Mouse (Mus musculus) stomach, embryonic 16.5 days (tissue): Measurements from ENCODE around the gene Gm9125. TPM values are rescaled to one million over a fixed set of nuclear protein-coding genes. Genes with fewer than 3 reads are reported as not detected.
"Not testable (repeated sequence)": the region's sequence is repeated elsewhere in the genome, so short reads cannot be mapped to it uniquely, and the experiment has no call there.

Experiments
- ATAC-seq: fragments of 200-750 bp; cut with Nextera tagmentation; 2 replicates; pipeline ENCODE4 v1.8.0; 2017; ENCODE audit warnings: moderate number of reproducible peaks, moderate TSS enrichment; ENCODE audit not compliant: insufficient read depth, low FRiP score
- H3K27ac ChIP-seq: fragments of 300-500 bp; sonication (generic); 2 replicates; pipeline ENCODE4 v1.5.1; 2014; ENCODE audit warnings: low read length
- H3K27me3 ChIP-seq: fragments of 300-500 bp; sonication (generic); 2 replicates; pipeline ENCODE4 v1.6.1; 2014; ENCODE audit warnings: low read length, control low read depth, mixed read lengths; ENCODE audit not compliant: control insufficient read depth, insufficient read depth
- H3K36me3 ChIP-seq: fragments of 300-500 bp; sonication (generic); 2 replicates; pipeline ENCODE4 v1.6.1; 2014; ENCODE audit warnings: low read length; ENCODE audit not compliant: control insufficient read depth, insufficient read depth
- H3K4me1 ChIP-seq: fragments of 300-500 bp; sonication (generic); 2 replicates; pipeline ENCODE4 v1.6.1; 2014; ENCODE audit warnings: low read length, control low read depth, mixed read lengths; ENCODE audit not compliant: control insufficient read depth, insufficient read depth
- H3K4me2 ChIP-seq: fragments of 300-500 bp; sonication (generic); 2 replicates; pipeline ENCODE4 v1.6.1; 2014; ENCODE audit warnings: low read depth, low read length, mixed read lengths
- H3K4me3 ChIP-seq: fragments of 300-500 bp; sonication (generic); replicated peaks from 2 replicates; pipeline ENCODE4 v1.5.1; 2014; ENCODE audit warnings: mild to moderate bottlenecking, low read length
- H3K9ac ChIP-seq: fragments of 300-500 bp; sonication (generic); 2 replicates; pipeline ENCODE4 v1.6.1; 2014; ENCODE audit warnings: low read length
- H3K9me3 ChIP-seq: fragments of 300-500 bp; sonication (generic); replicated peaks from 2 replicates; pipeline ENCODE4 v1.6.1; 2016; ENCODE audit warnings: low read length, control low read depth; ENCODE audit not compliant: control insufficient read depth
- WGBS: fragments of 180-500 bp; shearing (Covaris S2); extraction: QIAGEN DNeasy Blood & Tissue Kit; methylation state at CpG from one replicate; pipeline ENCODE4 v1.1.7; 2014; 5-methylcytosine and 5-hydroxymethylcytosine counted together
- polyA plus RNA-seq: library from polyadenylated mRNA; unstranded; fragments of >200 nt; fragmentation: Nextera tagmentation; extraction: Ambion mirVana; gene quantifications from 2 replicates; pipeline ENCODE4 v1.2.1, GENCODE M21; 2015

The Gm9125 gene
- 0.12 TPM in 1 of 2 replicates, not detected in the other for polyA plus RNA-seq

GRCm38 (mm10) chr3:94054785-94055184, at the start of gene Gm9125:
Gene Gm9125, minus strand, starts transcription at chr3:94054885.
- H3K4me1 ChIP-seq, ATAC-seq, H3K4me3 ChIP-seq, H3K27me3 ChIP-seq, H3K4me2 ChIP-seq, H3K27ac ChIP-seq, H3K9ac ChIP-seq, H3K36me3 ChIP-seq, H3K9me3 ChIP-seq: not testable (repeated sequence)
- 73% methylated on average over 1 of the region's 3 CpGs for WGBS

DNA sequence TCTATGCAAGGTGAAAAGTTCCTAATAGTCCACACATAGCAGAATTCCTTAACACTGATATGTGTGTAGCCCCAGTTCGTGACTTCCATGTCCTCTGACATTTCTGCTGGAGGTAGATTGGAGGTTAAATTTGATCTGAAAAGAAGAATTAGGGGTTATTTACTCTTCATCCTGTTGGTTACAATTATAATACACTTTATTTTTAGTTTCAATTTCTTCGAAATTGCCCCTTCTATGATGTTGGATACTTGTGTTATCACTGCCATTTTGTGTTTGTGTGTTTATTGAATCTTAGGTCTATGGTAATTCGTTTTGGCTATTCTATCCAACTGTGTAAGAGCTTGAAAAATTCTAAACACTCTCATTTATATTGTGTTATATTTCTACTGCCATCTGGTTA, 17.9 kb upstream of the Gm9125 start, which contains the start of gene Gm10697:
Gene Gm10697, minus strand, starts transcription at position 101 of the 400 bp plus-strand sequence.
- H3K9me3 ChIP-seq, H3K4me1 ChIP-seq, H3K4me2 ChIP-seq, ATAC-seq, H3K27ac ChIP-seq, H3K36me3 ChIP-seq, H3K9ac ChIP-seq, H3K27me3 ChIP-seq, H3K4me3 ChIP-seq: not testable (repeated sequence)
- 63% methylated on average over 1 of the region's 3 CpGs for WGBS

DNA sequence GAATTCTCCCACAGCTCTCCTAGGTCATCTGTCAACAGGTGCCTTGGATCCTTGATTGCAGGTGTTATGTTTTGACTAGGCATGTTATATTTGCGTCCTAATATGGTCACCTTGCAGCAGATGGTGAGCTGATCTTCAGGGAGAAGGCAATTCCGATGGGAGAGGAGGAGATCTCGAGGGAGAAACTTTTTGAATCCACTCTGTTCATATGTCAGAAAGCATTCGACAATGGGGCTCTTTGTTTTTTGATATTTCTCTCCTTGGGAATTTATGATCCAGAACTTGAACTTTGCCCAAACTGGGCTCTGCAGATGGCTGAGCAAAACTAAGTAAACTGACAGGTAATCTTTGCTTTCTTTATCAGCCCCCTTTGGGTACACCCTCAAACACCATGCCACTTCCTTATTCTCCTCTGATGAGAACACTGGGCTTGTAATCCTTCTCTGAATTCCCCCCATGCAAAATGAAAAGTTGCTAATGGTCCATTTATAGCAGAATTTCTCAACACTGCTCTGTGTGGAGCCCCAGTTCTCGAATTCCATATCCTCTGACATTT, 5.0 kb downstream of the Gm9125 start:
- WGBS = no CpG with 5 or more reads among the region's 5 CpGs
- H3K4me1 ChIP-seq, H3K4me3 ChIP-seq, H3K36me3 ChIP-seq, H3K27me3 ChIP-seq, H3K4me2 ChIP-seq, H3K9me3 ChIP-seq, H3K9ac ChIP-seq, H3K27ac ChIP-seq: not testable (repeated sequence)
- peak; percentile 58 for ATAC-seq

DNA sequence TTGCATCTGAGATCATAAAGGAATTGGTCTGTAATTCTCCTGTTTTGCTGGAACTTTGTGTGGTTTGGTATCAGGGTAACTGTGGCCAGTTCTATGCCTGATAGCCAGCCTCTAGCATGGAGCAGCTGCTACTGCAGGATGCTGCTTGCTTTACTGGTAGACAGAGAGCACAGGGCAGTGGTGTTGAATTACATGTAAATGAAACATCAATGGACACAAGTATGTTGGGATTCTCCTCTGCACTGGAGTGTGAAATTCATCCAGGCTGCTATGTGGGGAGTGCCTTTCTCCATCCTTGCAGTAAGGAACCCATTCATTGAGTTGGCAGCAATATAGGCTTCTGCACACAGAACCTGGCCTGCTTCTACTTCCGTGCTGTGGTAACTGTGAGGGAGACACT, 16.4 kb downstream of the Gm9125 start:
- 72% methylated on average over 1 of the region's 1 CpGs for WGBS
- not testable (repeated sequence) for H3K4me3 ChIP-seq, H3K9ac ChIP-seq, H3K27ac ChIP-seq, H3K27me3 ChIP-seq, H3K36me3 ChIP-seq, H3K9me3 ChIP-seq, H3K4me2 ChIP-seq, H3K4me1 ChIP-seq, ATAC-seq

- H3K36me3 ChIP-seq, H3K4me2 ChIP-seq, H3K4me1 ChIP-seq, H3K27me3 ChIP-seq, H3K9me3 ChIP-seq, H3K4me3 ChIP-seq, H3K27ac ChIP-seq, H3K9ac ChIP-seq, ATAC-seq: not testable (repeated sequence)
- 88% methylated on average over 14 of the region's 18 CpGs for whole genome bisulfite sequencing
These were observed 20.3 kb downstream of the Gm9125 start for GRCm38 (mm10) chr3:94034400-94034799.

Other genes with a start within 250 kb of the Gm9125 start
- not detected in 2 replicates for gene Tdpoz3, start 228.9 kb downstream of the Gm9125 start, polyA plus RNA-seq
- 0.10 TPM in 1 of 2 replicates, not detected in the other for gene Gm9117, start 111.3 kb downstream of the Gm9125 start, polyA plus RNA-seq
- not detected in 2 replicates for gene Tdpoz5, start 93.6 kb downstream of the Gm9125 start, polyA plus RNA-seq
- not detected in 2 replicates for gene Gm10697, start 17.8 kb upstream of the Gm9125 start, polyA plus RNA-seq
- not detected in 2 replicates for gene Gm10696, start 123.3 kb upstream of the Gm9125 start, polyA plus RNA-seq
- gene Gm5286, start 141.8 kb upstream of the Gm9125 start, polyA plus RNA-seq = not detected in 2 replicates
- not detected in 2 replicates for gene Gm4778, start 209.2 kb upstream of the Gm9125 start, polyA plus RNA-seq